Mouse (Mus musculus) heart, adult 9 months (tissue): ENCODE measurements around the gene Ccdc63.

Experiments
- DNase-seq, 2 experiments: peaks; one replicate each; pipeline ENCODE4 v3.0.0; 2022; ENCODE audit warnings: low spot score in 2 of 2

Ccdc63 gene

GRCm38 (mm10) chr5:122125211-122125760 is 15.3 kb downstream of the Ccdc63 start:
- DNase-seq, result no peak

DNA sequence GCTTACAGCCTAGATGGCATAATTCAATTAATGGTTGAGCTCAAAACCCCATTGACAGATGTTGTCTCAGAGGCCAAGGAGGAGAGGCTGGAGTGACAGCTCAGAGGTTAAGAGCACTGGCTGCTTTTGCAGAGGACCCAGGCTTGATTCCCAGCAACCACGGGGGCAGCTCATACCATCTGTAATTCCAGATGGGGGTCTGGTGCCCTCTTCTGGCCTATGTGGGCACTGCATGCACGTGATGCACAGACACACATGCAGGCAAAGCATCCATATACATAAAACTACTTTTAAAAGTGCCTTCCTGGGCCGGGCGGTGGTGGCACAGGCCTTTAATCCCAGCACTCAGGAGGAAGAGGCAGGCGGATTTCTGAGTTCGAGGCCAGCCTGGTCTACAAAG is 24.4 kb downstream of the Ccdc63 start:
- no peak for DNase-seq

DNA sequence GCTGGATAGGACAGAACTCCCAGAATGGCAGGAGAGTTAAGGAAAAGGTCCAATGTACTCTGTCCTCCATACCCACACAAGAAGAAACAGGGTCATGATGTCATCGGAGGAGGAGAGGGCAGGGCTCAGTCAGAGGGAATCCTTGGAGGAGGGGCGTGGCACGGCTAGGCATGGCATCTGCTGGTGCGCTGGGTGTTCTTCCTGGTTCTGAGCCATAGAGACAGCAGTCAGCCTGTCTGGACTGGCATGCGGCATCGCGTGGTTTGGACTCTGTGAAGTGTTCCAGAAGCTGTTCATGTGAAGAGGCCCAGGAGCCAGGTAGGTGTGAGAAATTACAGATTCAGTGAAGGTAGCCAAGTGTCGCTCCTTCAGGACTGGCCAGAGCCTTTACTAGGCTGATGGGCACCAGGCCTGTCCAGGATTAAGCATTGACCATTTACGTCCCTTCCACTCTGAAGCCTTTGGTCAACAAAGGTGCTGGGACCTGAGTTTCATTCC is 25.3 kb downstream of the Ccdc63 start:
- no peak for DNase-seq

DNA sequence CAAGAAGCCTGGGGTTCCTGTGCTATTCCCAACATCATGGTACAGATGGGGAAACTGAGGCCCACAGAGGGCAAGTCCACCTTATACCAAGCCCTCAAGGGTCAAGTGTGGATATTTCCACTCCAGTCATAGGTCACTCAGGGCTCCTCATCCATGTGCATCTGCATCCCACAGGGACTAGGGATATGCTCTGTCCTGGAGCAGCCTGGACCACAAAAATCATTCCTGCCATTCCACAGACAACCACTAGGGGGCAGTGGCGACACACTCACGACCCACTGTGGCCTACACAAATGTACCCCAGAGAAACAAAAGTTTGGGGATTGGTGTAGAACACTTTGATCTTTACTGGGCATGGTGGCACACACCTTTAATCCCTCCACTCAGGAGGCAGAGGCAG is 26.4 kb downstream of the Ccdc63 start:
- no peak for DNase-seq

- no peak for DNase-seq
These were observed 27.2 kb downstream of the Ccdc63 start for GRCm38 (mm10) chr5:122113450-122113849.

- peak in 1 of 2 experiments; percentile 3 for DNase-seq
These were observed 28.7 kb downstream of the Ccdc63 start for GRCm38 (mm10) chr5:122111933-122112248.

DNA sequence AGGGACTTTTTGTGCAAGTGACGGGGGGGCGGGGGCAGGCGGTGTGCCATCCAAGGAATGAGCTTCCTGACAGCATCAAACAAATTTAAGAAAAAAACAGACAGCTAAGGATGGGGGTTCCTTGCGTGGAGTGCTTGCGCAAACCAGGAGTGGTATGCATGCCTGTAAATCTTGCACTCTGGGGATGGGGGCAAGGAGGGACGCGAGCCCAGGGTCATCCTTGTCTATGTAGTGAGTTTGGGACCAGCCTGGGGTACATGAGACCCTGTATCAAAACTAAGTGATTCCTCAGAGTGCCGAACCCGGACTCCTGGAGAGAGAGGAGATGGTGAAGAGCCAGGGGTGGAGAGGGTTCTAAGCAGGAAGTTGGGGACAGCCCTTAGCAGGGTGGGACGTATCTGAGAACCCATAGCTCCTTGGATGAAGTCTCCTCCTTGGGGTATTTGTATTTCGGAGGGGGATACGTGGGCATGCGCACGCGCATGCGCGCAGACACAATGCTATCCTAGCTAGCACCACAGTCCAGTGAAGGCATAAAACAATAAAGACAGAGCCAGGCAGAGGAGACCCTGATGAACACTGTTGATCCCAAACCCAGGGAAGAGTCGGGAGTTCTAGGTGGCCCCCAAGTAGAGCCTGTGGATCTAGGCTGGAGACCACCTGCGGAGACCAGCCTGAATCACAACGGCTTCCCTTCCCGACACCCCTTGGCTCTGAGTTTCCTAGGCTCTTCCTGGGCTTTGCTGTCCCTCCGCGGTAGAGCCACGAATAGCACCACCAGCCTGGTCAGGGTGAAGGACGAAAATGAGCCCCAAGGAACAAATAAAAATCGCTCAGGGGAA is 29.3 kb downstream of the Ccdc63 start:
- peak in 1 of 2 experiments; percentile 5 for DNase-seq

GRCm38 (mm10) chr5:122110625-122111024 is 30.0 kb downstream of the Ccdc63 start:
- peak in 1 of 2 experiments; percentile 22 for DNase-seq

DNA sequence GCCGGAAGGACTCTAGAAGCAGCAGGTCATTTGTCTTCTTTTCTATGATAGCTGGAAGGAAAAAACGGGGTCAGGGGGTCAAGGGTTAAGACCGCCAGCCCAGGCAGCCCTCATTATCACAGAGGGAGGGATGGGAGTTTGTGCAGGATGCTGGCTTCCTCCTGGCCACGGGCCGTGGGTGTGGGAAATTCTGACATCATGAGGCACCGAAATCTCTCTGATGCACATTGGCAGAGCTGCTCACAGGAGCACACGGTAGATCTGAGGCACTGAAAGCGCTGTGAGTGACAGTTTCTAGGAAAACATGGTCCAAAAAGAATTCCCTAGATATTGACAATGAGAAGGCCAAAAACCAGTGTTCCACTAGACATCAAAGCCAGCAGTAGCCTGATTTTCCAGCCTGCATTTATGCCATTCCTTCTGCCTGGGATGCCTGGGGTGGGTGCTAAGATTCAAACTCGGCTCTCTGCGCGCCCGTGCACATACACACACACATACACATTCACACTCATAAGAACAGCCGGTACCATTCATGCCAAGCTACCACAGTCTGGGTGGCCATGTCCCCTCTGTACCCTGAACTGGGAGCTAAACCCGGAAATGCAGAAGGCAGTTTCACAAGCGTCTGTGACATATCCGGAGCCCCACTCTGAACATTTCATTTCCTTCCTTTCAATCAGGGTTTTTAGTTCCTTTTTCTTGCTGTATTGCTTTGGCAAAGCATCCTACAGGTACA is 31.1 kb downstream of the Ccdc63 start:
- peak in 1 of 2 experiments; percentile 57 for DNase-seq

DNA sequence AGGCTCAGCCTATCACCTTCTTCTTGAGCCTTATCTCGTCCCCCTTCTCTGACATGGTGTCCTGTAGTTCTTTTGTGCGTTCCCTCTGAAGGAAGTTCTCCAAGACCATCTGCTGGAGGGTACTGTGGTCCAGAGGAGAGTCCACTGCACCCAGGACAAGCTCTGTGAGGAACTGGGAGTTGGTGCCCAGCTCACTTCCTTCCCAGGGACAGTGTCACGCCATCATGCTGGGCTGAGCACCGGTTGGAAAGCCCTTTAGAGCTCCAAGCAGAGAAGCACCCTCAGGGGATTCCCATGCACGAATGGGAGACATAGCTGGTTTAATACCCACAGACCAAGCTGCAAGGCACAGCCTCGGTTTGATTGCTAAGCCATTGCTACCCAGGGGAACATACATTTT is 32.5 kb downstream of the Ccdc63 start:
- DNase-seq, result peak in 1 of 2 experiments; percentile 51

GRCm38 (mm10) chr5:122106212-122106611 is 34.4 kb downstream of the Ccdc63 start:
- DNase-seq, result peak in 1 of 2 experiments; percentile 23

DNA sequence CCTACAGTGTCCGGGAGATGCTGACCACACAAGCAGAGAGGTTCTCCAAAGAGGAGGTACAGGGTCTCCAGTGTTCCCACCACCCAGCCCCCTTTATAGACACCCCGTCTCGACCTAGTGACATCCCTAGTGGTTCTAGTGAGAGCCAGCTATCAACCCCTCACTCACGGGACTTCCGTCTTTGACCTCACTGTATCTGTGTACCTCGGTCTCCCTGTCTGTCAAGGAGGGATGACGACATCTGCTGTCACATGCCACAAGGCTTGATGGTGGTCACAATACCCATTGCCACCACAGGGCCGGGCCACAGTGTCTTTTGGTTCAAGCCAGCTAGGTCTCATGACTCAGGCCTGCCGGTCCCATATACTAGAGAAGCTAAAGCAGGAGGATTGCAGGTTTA is 35.6 kb downstream of the Ccdc63 start:
- DNase-seq, result peak in 1 of 2 experiments; percentile 10

DNA sequence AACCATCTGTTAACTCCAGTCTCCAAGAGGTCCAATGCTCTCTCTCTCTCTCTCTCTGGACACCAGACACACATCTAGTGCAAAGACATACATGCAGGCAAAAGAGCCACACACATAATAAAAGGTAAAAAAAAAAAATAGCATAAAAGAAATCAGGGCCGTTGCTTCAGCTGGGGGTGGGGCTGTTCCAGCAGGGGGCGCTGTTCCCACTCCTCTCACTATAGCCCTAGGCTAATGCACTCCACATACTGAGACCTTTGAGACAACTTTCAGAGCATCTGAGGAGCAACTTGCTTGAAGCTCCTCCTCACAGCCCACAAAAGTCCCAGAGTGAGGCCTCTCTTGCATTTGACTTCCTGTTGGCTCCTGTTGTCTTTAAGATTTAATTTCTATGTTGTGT is 36.4 kb downstream of the Ccdc63 start:
- peak in 1 of 2 experiments; percentile 29 for DNase-seq

DNA sequence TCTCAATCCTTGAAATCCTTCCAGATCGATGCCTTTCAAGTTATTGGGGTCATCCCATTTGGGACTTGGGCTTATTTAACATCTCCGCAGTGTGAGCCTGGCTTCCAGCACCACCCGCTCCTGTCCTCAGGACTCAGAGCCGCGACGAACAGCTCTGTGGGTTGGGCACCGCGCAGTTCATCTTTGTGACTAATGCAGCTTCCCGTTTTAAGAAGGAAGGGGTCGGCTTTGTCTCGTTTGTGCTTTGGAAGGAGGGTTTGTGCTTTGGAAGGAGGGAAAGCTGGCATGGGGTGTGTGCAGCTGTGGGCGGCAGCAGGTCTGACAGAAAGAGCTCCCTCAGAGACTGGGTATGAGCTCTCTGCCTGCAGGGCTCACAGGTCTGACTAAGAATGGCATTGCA is 37.5 kb downstream of the Ccdc63 start:
- DNase-seq, result peak in 1 of 2 experiments; percentile 16

- DNase-seq, result peak in 1 of 2 experiments; percentile 25
These were observed 38.1 kb downstream of the Ccdc63 start for GRCm38 (mm10) chr5:122102476-122103050.

DNA sequence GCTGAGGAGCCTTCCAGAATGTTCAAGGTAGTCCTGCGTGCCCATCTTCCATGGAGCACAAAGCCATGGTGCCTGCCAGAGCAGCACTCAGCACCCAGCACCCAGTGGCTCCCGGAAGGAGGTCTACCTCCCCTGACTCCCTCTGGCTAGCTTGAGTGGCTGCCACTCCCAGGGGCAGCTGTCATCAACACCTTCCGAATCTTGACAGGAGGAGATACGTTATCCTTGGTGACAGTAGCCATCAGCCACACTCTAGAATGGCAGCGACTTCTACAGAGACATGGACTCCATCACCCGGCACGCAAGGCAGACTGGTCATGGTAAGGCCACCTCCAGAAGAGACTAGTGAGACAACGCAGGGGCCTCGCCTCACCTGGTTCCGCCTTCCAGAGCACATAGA is 46.2 kb downstream of the Ccdc63 start:
- DNase-seq, result peak; percentile 72 to 84

DNA sequence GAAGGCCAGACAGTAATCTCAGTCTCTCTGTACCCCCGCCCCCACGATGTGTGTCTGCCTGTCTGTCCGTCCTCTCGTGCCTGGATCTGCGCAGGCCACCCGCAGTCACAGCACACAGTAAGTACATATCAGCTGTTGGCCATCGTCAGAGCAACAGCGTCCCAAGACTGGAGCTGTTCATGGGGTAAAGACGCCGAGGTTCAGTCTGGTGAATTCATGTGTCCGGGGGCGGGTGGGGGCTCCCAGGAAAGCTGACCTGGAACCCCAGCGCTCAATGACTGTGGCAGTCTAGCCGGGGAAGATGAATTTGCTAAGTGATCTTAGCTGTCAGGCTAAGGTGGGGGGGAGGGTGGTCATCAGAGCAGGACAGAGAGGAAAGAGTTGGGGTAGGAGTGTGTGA is 46.9 kb downstream of the Ccdc63 start:
- DNase-seq, result no peak

DNA sequence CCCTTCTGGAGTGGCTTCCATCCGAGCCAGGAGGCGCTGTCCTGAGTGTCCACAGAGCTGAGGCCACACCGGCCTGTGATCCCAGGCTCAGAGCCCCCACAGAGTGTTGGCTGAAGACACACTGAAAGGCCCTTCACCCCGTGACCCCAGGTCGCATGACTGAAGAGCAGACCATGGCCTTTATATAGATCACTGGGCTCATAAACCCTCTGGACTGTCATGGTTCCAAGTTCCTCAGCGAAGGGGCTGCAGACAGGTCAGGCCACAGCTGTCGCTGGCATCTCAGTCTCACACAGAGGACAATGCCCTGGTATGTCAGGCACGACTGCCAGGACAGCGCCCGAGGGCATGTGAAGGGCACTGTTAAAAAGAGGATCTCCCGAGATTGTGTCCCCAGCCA is 47.8 kb downstream of the Ccdc63 start:
- peak; percentile 84 to 86 for DNase-seq

GRCm38 (mm10) chr5:122091070-122091469 is 49.6 kb downstream of the Ccdc63 start:
- DNase-seq, result no peak

DNA sequence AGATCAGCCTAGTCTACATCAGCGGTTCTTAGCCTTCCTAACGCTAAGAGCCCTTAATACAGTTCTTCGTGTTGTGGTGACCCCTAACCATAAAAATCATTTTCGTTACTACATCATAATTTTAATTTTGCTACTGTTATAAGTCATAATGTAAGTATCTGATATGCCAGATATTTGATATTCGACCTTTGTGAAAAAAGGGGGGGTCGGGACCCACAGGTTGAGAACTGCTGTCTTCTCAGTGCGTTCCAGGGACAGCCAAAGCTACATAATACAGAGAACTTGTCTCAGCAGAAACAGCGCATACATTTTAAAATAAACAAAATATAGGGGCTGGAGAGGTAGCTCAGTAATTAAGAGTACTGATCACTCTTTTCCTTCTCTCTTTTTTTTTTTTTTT is 51.0 kb downstream of the Ccdc63 start:
- no peak for DNase-seq

GRCm38 (mm10) chr5:122088917-122089316 is 51.7 kb downstream of the Ccdc63 start:
- DNase-seq, result peak; percentile 70 to 84

DNA sequence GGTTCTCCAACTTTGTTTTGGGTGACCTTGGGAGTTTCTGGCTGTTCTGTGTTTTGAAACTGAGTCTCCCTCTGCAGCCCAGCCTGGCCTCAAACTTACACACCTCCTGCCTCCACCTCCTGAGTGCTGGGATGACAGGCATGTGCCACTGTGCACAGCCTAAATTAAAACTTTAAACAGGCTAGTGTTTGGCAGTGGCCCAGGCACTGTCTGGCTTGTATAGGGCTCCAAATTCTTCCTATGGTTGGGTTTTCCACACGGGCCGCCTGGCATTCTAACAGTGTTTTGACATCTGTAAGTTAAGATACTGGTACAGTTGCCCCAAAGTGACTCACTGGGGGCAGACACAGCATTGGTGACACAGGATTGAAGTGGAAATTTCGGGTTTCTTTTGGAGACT is 54.5 kb downstream of the Ccdc63 start:
- DNase-seq, result peak in 1 of 2 experiments; percentile 8
